ENCODE assay signal across 16 mouse cellular contexts in the genomic region with DNA sequence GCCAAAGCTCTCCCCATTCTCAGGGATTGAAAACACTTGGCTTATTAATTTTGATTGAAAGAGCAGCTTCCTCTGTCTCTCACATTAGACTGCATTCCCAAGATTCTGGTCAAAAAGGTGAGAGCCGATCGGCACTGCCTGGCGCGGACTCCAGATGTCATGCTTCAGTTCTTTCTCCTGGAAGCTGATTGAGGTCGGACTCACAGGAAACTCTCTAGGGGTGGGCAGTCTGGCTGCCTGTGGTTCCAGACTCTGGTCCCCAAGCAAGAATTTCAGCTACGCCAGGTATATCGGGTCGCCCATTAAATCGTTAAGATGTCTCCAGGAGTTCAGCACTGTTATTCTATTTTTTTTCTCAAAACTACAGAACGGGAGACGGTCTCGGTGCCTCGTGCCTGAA.
DNase-seq lines count a peak whose midpoint lies in the region; ATAC-seq lines count a peak whose summit lies in the region.
"Had no signal": no experiment of that assay in that cellular context is flagged by ENCODE, and none has a peak within 500 bp of the region (broad histone marks: within the 10 kb centered on the region; RNA-seq: fewer than 3 reads in every experiment).

No protein-coding gene starts in this region.

- 44% methylated on average over 13 of the region's 13 CpGs for WGBS in intestine, embryonic 14.5 days
- 46% methylated on average over 13 of the region's 13 CpGs for WGBS in intestine, embryonic 15.5 days
- 53% methylated on average over 13 of the region's 13 CpGs for WGBS in embryonic facial prominence, embryonic 10.5 days
- WGBS in embryonic facial prominence, embryonic 13.5 days: 44% methylated on average over 13 of the region's 13 CpGs
- WGBS in limb, embryonic 12.5 days: 34% methylated on average over 13 of the region's 13 CpGs

- H3K9me3 ChIP-seq in intestine, embryonic 14.5 days (ENCODE audit: control insufficient read depth, low read length): no peaks in the 10 kb centered on the region
- no peaks in the 10 kb centered on the region for H3K9me3 ChIP-seq in intestine, embryonic 15.5 days
- H3K9me3 ChIP-seq in embryonic facial prominence, embryonic 10.5 days: no peaks in the 10 kb centered on the region
- no peaks in the 10 kb centered on the region for H3K9me3 ChIP-seq in embryonic facial prominence, embryonic 13.5 days
- no peaks in the 10 kb centered on the region for H3K9me3 ChIP-seq in limb, embryonic 12.5 days
- H3K9me3 ChIP-seq: heart, embryonic 12.5 days; hindbrain, embryonic 12.5 days; liver, embryonic 12.5 days; lung, embryonic 15.5 days; stomach, embryonic 15.5 days had no signal

- no peaks in the 10 kb centered on the region for H3K4me1 ChIP-seq in intestine, embryonic 14.5 days (replicated peaks; ENCODE audit: control insufficient read depth, insufficient read depth, low read length)
- H3K4me1 ChIP-seq in intestine, embryonic 15.5 days (replicated peaks): no peaks in the 10 kb centered on the region
- H3K4me1 ChIP-seq in embryonic facial prominence, embryonic 10.5 days: peaks cover 6% of the 10 kb centered on the region; the same call in 1 of the 2 replicates
- peaks cover 4% of the 10 kb centered on the region; the same call in 1 of the 2 replicates for H3K4me1 ChIP-seq in embryonic facial prominence, embryonic 13.5 days
- peaks cover 4% of the 10 kb centered on the region for H3K4me1 ChIP-seq in limb, embryonic 12.5 days (replicated peaks)
- H3K4me1 ChIP-seq: hindbrain, embryonic 12.5 days; liver, embryonic 12.5 days; lung, embryonic 15.5 days had no signal

- H3K36me3 ChIP-seq in intestine, embryonic 14.5 days (ENCODE audit: control insufficient read depth, insufficient read depth, low read length): no peaks in the 10 kb centered on the region
- no peaks in the 10 kb centered on the region for H3K36me3 ChIP-seq in intestine, embryonic 15.5 days
- no peaks in the 10 kb centered on the region for H3K36me3 ChIP-seq in embryonic facial prominence, embryonic 10.5 days (replicated peaks)
- H3K36me3 ChIP-seq in embryonic facial prominence, embryonic 13.5 days: no peaks in the 10 kb centered on the region
- H3K36me3 ChIP-seq in limb, embryonic 12.5 days: no peaks in the 10 kb centered on the region
- H3K36me3 ChIP-seq: heart, embryonic 12.5 days; hindbrain, embryonic 12.5 days; liver, embryonic 12.5 days; lung, embryonic 15.5 days; stomach, embryonic 15.5 days had no signal

- H3K27me3 ChIP-seq in intestine, embryonic 14.5 days (replicated peaks; ENCODE audit: control insufficient read depth, insufficient read depth, low read length): no peaks in the 10 kb centered on the region
- no peaks in the 10 kb centered on the region; the same call in 1 of the 2 replicates for H3K27me3 ChIP-seq in intestine, embryonic 15.5 days (replicated peaks)
- H3K27me3 ChIP-seq in embryonic facial prominence, embryonic 10.5 days (replicated peaks; ENCODE audit: low read depth, poor library complexity, severe bottlenecking): no peaks in the 10 kb centered on the region
- no peaks in the 10 kb centered on the region for H3K27me3 ChIP-seq in embryonic facial prominence, embryonic 13.5 days
- H3K27me3 ChIP-seq in limb, embryonic 12.5 days: no peaks in the 10 kb centered on the region
- H3K27me3 ChIP-seq: heart, embryonic 12.5 days; hindbrain, embryonic 12.5 days; liver, embryonic 12.5 days; lung, embryonic 15.5 days; stomach, embryonic 15.5 days had no signal

- peak overlapping the region; percentile 18; the same call in 1 of the 2 replicates for H3K4me2 ChIP-seq in intestine, embryonic 14.5 days (ENCODE audit: low read length)
- no peak overlapping the region for H3K4me2 ChIP-seq in intestine, embryonic 15.5 days (replicated peaks)
- peak overlapping the region; percentile 18; the same call in 1 of the 2 replicates for H3K4me2 ChIP-seq in embryonic facial prominence, embryonic 13.5 days
- 0 out of 2 replicates have a peak overlapping the region, but pooled peaks have one; percentile 8 for H3K4me2 ChIP-seq in limb, embryonic 12.5 days
- H3K4me2 ChIP-seq: heart, embryonic 12.5 days; hindbrain, embryonic 12.5 days; liver, embryonic 12.5 days; lung, embryonic 15.5 days; stomach, embryonic 15.5 days had no signal

- H3K27ac ChIP-seq in intestine, embryonic 14.5 days (ENCODE audit: low read depth): no peak overlapping the region
- no peak overlapping the region for H3K27ac ChIP-seq in intestine, embryonic 15.5 days
- no peak overlapping the region for H3K27ac ChIP-seq in embryonic facial prominence, embryonic 10.5 days (replicated peaks)
- no peak overlapping the region for H3K27ac ChIP-seq in embryonic facial prominence, embryonic 13.5 days
- H3K27ac ChIP-seq in limb, embryonic 12.5 days: 0 out of 2 replicates have a peak overlapping the region, but pooled peaks have one; percentile 35
- H3K27ac ChIP-seq: hindbrain, embryonic 12.5 days; liver, embryonic 12.5 days; lung, embryonic 15.5 days; stomach, embryonic 15.5 days had no signal

- no peak for DNase-seq in intestine, embryonic 14.5 days (ENCODE audit: low spot score)
- DNase-seq in embryonic facial prominence, embryonic 10.5 days (ENCODE audit: low spot score): peak; percentile 32
- DNase-seq in ovary, postnatal 14 days (ENCODE audit: low spot score): no peak
- DNase-seq in heart, adult 18-20 months: no peak
- DNase-seq: cerebellum, adult 9-10 months; heart, postnatal 14 days; lung, postnatal 4 days had no signal

- ATAC-seq in intestine, embryonic 14.5 days (replicated peaks; ENCODE audit: low FRiP score, low TSS enrichment, low read depth): no peak
- ATAC-seq in intestine, embryonic 15.5 days: no peak
- no peak for ATAC-seq in embryonic facial prominence, embryonic 13.5 days (ENCODE audit: insufficient number of reproducible peaks, insufficient read depth, low FRiP score, low TSS enrichment, low read depth)
- no peak for ATAC-seq in limb, embryonic 12.5 days (ENCODE audit: insufficient number of reproducible peaks, insufficient read depth, low FRiP score, low TSS enrichment, low read depth)
- ATAC-seq: inflammation-experienced regulatory T-cells, adult 6 months; liver, embryonic 12.5 days had no signal

- H3K9ac ChIP-seq in intestine, embryonic 14.5 days (ENCODE audit: low read length): no peak overlapping the region
- H3K9ac ChIP-seq in intestine, embryonic 15.5 days: no peak overlapping the region
- H3K9ac ChIP-seq in embryonic facial prominence, embryonic 13.5 days: no peak overlapping the region
- 0 out of 2 replicates have a peak overlapping the region, but pooled peaks have one; percentile 8 for H3K9ac ChIP-seq in limb, embryonic 12.5 days (replicated peaks)
- H3K9ac ChIP-seq: heart, embryonic 12.5 days; hindbrain, embryonic 12.5 days; liver, embryonic 12.5 days; lung, embryonic 15.5 days; stomach, embryonic 15.5 days had no signal

- H3K4me3 ChIP-seq in intestine, embryonic 14.5 days (ENCODE audit: low read depth, low read length): no peak overlapping the region
- H3K4me3 ChIP-seq in intestine, embryonic 15.5 days (replicated peaks): no peak overlapping the region
- no peak overlapping the region for H3K4me3 ChIP-seq in embryonic facial prominence, embryonic 10.5 days
- no peak overlapping the region for H3K4me3 ChIP-seq in embryonic facial prominence, embryonic 13.5 days
- H3K4me3 ChIP-seq in limb, embryonic 12.5 days (replicated peaks): no peak overlapping the region
- H3K4me3 ChIP-seq: heart, embryonic 12.5 days; hindbrain, embryonic 12.5 days; liver, embryonic 12.5 days; lung, embryonic 15.5 days; stomach, embryonic 15.5 days had no signal
